Mouse (Mus musculus) heart, adult 2 months (tissue): ENCODE data around the gene Cnot11.

Experiments used
- CTCF ChIP-seq: fragments of 200-600 bp; IDR thresholded peaks from 2 replicates; pipeline ENCODE4 v1.8.1; 2022; ENCODE audit warnings: antibody characterized with exemption, mild to moderate bottlenecking, moderate library complexity
- EP300 ChIP-seq: fragments of 200-500 bp; IDR thresholded peaks from 2 replicates; pipeline ENCODE4 v1.6.1; 2011; ENCODE audit warnings: low read depth, low read length, control low read depth; ENCODE audit not compliant: insufficient read depth
- POLR2A ChIP-seq: fragments of 200-500 bp; IDR thresholded peaks from 2 replicates; pipeline ENCODE4 v1.6.1; 2011; ENCODE audit warnings: mild to moderate bottlenecking, low read depth, low read length, control low read depth; ENCODE audit not compliant: insufficient read depth

GRCm38 (mm10) chr1:39561920-39562319 lies 27.1 kb downstream of the Cnot11 start:
- TF ChIP-seq CTCF: no peak
- no peak for TF ChIP-seq POLR2A
- TF ChIP-seq EP300: no peak
